Mouse (Mus musculus) stomach, embryonic 15.5 days (tissue): ENCODE results near the gene Igfals. TPM values are rescaled to one million over a fixed set of nuclear protein-coding genes. Genes with fewer than 3 reads are reported as not detected.

Source experiments
- ATAC-seq: fragments of 200-750 bp; cut with Nextera tagmentation; 2 replicates; pipeline ENCODE4 v1.8.0; 2017; ENCODE audit warnings: low read depth, moderate number of reproducible peaks, moderate TSS enrichment; ENCODE audit not compliant: insufficient read depth, low FRiP score
- H3K27ac ChIP-seq: fragments of 300-500 bp; sonication (generic); 2 replicates; pipeline ENCODE4 v1.5.1; 2015; ENCODE audit warnings: mild to moderate bottlenecking, inconsistent platforms
- H3K27me3 ChIP-seq: fragments of 300-500 bp; sonication (generic); replicated peaks from 2 replicates; pipeline ENCODE4 v1.6.1; 2015; ENCODE audit warnings: inconsistent platforms
- H3K36me3 ChIP-seq: fragments of 300-500 bp; sonication (generic); 2 replicates; pipeline ENCODE4 v1.6.1; 2015; ENCODE audit warnings: inconsistent platforms
- H3K4me1 ChIP-seq: fragments of 300-500 bp; sonication (generic); 2 replicates; pipeline ENCODE4 v1.6.1; 2015; ENCODE audit warnings: inconsistent platforms
- H3K4me2 ChIP-seq: fragments of 300-500 bp; sonication (generic); 2 replicates; pipeline ENCODE4 v1.6.1; 2015; ENCODE audit warnings: mild to moderate bottlenecking, inconsistent platforms
- H3K4me3 ChIP-seq: fragments of 300-500 bp; sonication (generic); replicated peaks from 2 replicates; pipeline ENCODE4 v1.5.1; 2015; ENCODE audit warnings: inconsistent platforms
- H3K9ac ChIP-seq: fragments of 300-500 bp; sonication (generic); 2 replicates; pipeline ENCODE4 v1.6.1; 2015; ENCODE audit warnings: inconsistent platforms
- H3K9me3 ChIP-seq: fragments of 300-500 bp; sonication (generic); 2 replicates; pipeline ENCODE4 v1.6.1; 2016; ENCODE audit warnings: inconsistent platforms
- WGBS: fragments of 180-500 bp; shearing (Covaris S2); methylation state at CpG from one replicate; pipeline ENCODE4 v1.1.7; 2015; 5-methylcytosine and 5-hydroxymethylcytosine counted together
- polyA plus RNA-seq: library from polyadenylated mRNA; unstranded; fragments of >200 nt; fragmentation: Nextera tagmentation; extraction: Ambion mirVana; gene quantifications from 2 replicates; pipeline ENCODE4 v1.2.1, GENCODE M21; 2015

Igfals gene
- polyA plus RNA-seq: 3.9 and 4.0 TPM in 2 replicates

GRCm38 (mm10) chr17:24865776-24866175, at the start of gene Igfals:
Igfals (plus strand) TSS chr17:24865997.
- no peak within 1 kb of the TSS for H3K27ac ChIP-seq
- H3K4me3 ChIP-seq: no peak within 1 kb of the TSS
- 83% methylated on average over 8 of the region's 8 CpGs for WGBS
- no peak within 1 kb of the TSS for H3K9ac ChIP-seq
- H3K27me3 ChIP-seq: no peaks in the 10 kb centered on the region
- no peaks in the 10 kb centered on the region for H3K9me3 ChIP-seq
- H3K4me1 ChIP-seq: no peaks in the 10 kb centered on the region
- H3K36me3 ChIP-seq: 0 out of 2 replicates have a peak, but pooled peaks cover 7% of the 10 kb centered on the region
- ATAC-seq: no peak
- H3K4me2 ChIP-seq: no peak within 1 kb of the TSS

DNA sequence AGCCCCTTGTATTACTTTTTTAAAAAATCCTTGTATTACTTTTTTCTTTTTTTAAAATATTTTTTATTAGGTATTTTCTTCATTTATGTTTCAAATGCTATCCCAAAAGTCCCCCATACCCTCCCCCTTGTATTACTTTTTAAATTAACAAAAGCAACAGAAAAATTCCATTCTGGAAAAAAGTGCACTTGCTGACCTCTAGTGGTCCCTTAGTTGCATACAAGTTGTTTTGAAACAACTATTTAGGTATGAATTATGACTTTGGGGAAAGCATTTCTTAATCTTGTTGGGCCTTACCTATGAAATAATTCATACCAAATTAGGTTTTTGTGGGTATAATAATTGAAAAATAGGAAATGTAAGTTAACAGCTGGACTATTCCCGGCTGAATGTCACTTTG, 48.3 kb upstream of the Igfals start:
- no peak overlapping the region for H3K27ac ChIP-seq
- no peak for ATAC-seq
- H3K4me2 ChIP-seq: no peak overlapping the region
- no peaks in the 10 kb centered on the region for H3K36me3 ChIP-seq
- no peaks in the 10 kb centered on the region for H3K9me3 ChIP-seq
- no peak overlapping the region for H3K9ac ChIP-seq
- no peak overlapping the region for H3K4me3 ChIP-seq
- no peaks in the 10 kb centered on the region for H3K27me3 ChIP-seq
- no peaks in the 10 kb centered on the region for H3K4me1 ChIP-seq
- WGBS: 31% methylated on average over 1 of the region's 1 CpGs

GRCm38 (mm10) chr17:24818172-24818571, 47.6 kb upstream of the Igfals start:
- Histone ChIP-seq H3K27me3 (no peaks in the 10 kb centered on the region), H3K4me1 (no peaks in the 10 kb centered on the region), H3K9ac (no peak overlapping the region), H3K4me3 (no peak overlapping the region), H3K27ac (no peak overlapping the region), H3K4me2 (no peak overlapping the region), H3K36me3 (no peaks in the 10 kb centered on the region), H3K9me3 (no peaks in the 10 kb centered on the region)
- 46% methylated on average over 6 of the region's 6 CpGs for whole genome bisulfite sequencing
- ATAC-seq: no peak

GRCm38 (mm10) chr17:24819469-24819868, 46.3 kb upstream of the Igfals start:
- no peaks in the 10 kb centered on the region for H3K36me3 ChIP-seq
- ATAC-seq: no peak
- no peak overlapping the region for H3K9ac ChIP-seq
- no peaks in the 10 kb centered on the region for H3K9me3 ChIP-seq
- no peak overlapping the region for H3K27ac ChIP-seq
- WGBS: 61% methylated on average over 2 of the region's 2 CpGs
- no peak overlapping the region for H3K4me3 ChIP-seq
- H3K27me3 ChIP-seq: no peaks in the 10 kb centered on the region
- no peaks in the 10 kb centered on the region for H3K4me1 ChIP-seq
- H3K4me2 ChIP-seq: no peak overlapping the region

- Histone ChIP-seq H3K36me3 (no peaks in the 10 kb centered on the region), H3K4me3 (no peak overlapping the region), H3K9ac (no peak overlapping the region), H3K4me2 (no peak overlapping the region), H3K27ac (no peak overlapping the region), H3K9me3 (no peaks in the 10 kb centered on the region), H3K27me3 (0 out of 2 replicates have a peak, but pooled peaks cover 3% of the 10 kb centered on the region), H3K4me1 (no peaks in the 10 kb centered on the region)
- no peak for ATAC-seq
- 51% methylated on average over 3 of the region's 3 CpGs for WGBS
Measured at GRCm38 (mm10) chr17:24821351-24822280, 44.2 kb upstream of the Igfals start.

DNA sequence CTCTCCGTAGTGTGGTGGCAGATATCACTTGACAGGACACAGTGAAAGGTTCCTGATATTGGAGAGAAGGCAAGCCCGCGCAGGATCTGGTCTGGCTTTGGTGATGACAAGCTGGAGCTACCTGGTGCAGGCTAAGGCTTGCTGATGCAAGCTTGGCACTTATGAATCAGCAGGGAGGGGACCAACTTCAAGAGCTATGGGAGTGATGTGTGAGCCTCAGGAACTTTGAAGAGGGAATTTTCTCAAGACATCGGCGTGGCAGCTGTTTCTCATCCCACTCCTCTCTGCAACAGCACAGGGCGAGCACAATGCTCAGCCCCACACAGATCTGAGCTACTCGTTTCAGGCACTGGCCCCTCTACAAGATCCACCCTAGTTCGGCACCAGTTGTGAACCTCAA, 26.0 kb upstream of the Igfals start, which contains the start of gene Hagh:
Gene Hagh (plus strand): TSS at position 302 of the 400 bp plus-strand sequence.
- no peaks in the 10 kb centered on the region for H3K36me3 ChIP-seq
- H3K9ac ChIP-seq: no peak within 1 kb of the TSS
- H3K4me3 ChIP-seq: no peak within 1 kb of the TSS
- H3K9me3 ChIP-seq: no peaks in the 10 kb centered on the region
- ATAC-seq: no peak
- H3K27me3 ChIP-seq: peaks cover 4% of the 10 kb centered on the region; the same call in 1 of the 2 replicates
- no peak within 1 kb of the TSS for H3K4me2 ChIP-seq
- WGBS: 52% methylated on average over 8 of the region's 8 CpGs
- H3K27ac ChIP-seq: peak within 1 kb of the TSS; percentile 67; the same call in 1 of the 2 replicates
- H3K4me1 ChIP-seq: no peaks in the 10 kb centered on the region

GRCm38 (mm10) chr17:24840341-24840740, 25.5 kb upstream of the Igfals start:
- ATAC-seq: no peak
- H3K4me3 ChIP-seq: no peak overlapping the region
- H3K9me3 ChIP-seq: no peaks in the 10 kb centered on the region
- 45% methylated on average over 5 of the region's 5 CpGs for WGBS
- H3K4me1 ChIP-seq: no peaks in the 10 kb centered on the region
- no peak overlapping the region for H3K9ac ChIP-seq
- H3K27me3 ChIP-seq: peaks cover 4% of the 10 kb centered on the region; the same call in 1 of the 2 replicates
- H3K27ac ChIP-seq: peak overlapping the region; percentile 67; the same call in 1 of the 2 replicates
- no peaks in the 10 kb centered on the region for H3K36me3 ChIP-seq
- no peak overlapping the region for H3K4me2 ChIP-seq

DNA sequence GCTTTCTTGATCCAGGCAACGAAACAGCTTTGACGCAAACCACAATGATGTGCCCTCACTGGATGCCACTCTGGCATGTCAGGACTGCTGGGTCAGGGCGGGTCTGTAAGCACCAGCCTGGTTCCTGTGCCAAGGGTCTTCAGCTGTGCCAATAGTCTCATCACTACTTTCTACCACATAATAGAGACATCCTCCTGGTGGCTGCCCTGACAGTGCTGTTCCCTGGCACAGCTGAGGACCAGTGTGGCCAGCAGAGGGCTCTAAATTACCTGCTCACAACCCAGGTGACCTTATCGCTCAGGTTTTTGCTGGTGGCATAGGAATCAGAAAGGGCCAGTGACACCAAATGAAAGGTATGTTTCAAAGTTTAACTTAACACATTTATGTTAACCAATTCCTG, 24.7 kb upstream of the Igfals start:
- H3K36me3 ChIP-seq: no peaks in the 10 kb centered on the region
- H3K27ac ChIP-seq: no peak overlapping the region
- H3K4me3 ChIP-seq: no peak overlapping the region
- WGBS: 49% methylated on average over 4 of the region's 4 CpGs
- ATAC-seq: no peak
- no peaks in the 10 kb centered on the region for H3K27me3 ChIP-seq
- no peak overlapping the region for H3K4me2 ChIP-seq
- no peak overlapping the region for H3K9ac ChIP-seq
- H3K9me3 ChIP-seq: no peaks in the 10 kb centered on the region
- H3K4me1 ChIP-seq: no peaks in the 10 kb centered on the region

GRCm38 (mm10) chr17:24842631-24843030, 23.2 kb upstream of the Igfals start:
- Histone ChIP-seq H3K4me1 (no peaks in the 10 kb centered on the region), H3K4me3 (no peak overlapping the region), H3K9me3 (no peaks in the 10 kb centered on the region), H3K36me3 (no peaks in the 10 kb centered on the region), H3K4me2 (no peak overlapping the region), H3K27me3 (no peaks in the 10 kb centered on the region), H3K27ac (no peak overlapping the region), H3K9ac (no peak overlapping the region)
- no peak for ATAC-seq
- WGBS: 51% methylated on average over 2 of the region's 2 CpGs

- H3K27ac ChIP-seq: no peak overlapping the region
- H3K9ac ChIP-seq: no peak overlapping the region
- 53% methylated on average over 9 of the region's 9 CpGs for WGBS
- no peak overlapping the region for H3K4me2 ChIP-seq
- no peak for ATAC-seq
- H3K4me1 ChIP-seq: peaks cover 5% of the 10 kb centered on the region
- no peak overlapping the region for H3K4me3 ChIP-seq
- H3K27me3 ChIP-seq: no peaks in the 10 kb centered on the region
- H3K36me3 ChIP-seq: no peaks in the 10 kb centered on the region
- H3K9me3 ChIP-seq: no peaks in the 10 kb centered on the region
Measured at GRCm38 (mm10) chr17:24844525-24844924, 21.3 kb upstream of the Igfals start.

DNA sequence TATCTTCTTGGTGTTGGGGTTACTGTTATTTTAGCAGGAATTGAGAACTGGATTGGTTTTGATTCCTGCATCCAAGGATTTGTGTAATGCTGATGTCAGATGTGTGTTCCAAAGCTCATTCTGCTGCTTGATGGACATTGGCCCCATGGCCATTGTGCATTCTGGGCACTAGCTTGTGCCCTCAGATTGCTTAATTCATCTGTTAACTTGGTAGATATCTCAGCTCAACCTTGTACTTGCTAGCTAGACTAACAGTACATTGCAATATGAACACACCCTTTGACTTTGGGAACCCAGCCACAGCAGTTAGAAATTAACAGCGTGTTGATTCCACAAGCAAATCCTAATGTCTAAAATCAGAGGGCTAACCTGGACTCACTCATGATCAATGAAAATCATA, 18.4 kb upstream of the Igfals start:
- WGBS: 89% methylated on average over 1 of the region's 1 CpGs

GRCm38 (mm10) chr17:24848600-24849031, 17.2 kb upstream of the Igfals start:
- peaks cover 10% of the 10 kb centered on the region for H3K4me1 ChIP-seq
- H3K9ac ChIP-seq: no peak overlapping the region
- no peaks in the 10 kb centered on the region for H3K27me3 ChIP-seq
- H3K4me2 ChIP-seq: peak overlapping the region; percentile 96
- H3K27ac ChIP-seq: peak overlapping the region; percentile 55; the same call in 1 of the 2 replicates
- no peaks in the 10 kb centered on the region for H3K9me3 ChIP-seq
- H3K36me3 ChIP-seq: no peaks in the 10 kb centered on the region
- peak overlapping the region; percentile 22 for H3K4me3 ChIP-seq
- no peak for ATAC-seq

More for the DNA sequence above, 18.4 kb upstream of the Igfals start:
- Histone ChIP-seq H3K27ac (no peak overlapping the region), H3K4me2 (no peak overlapping the region), H3K4me1 (peaks cover 10% of the 10 kb centered on the region), H3K9ac (no peak overlapping the region), H3K9me3 (no peaks in the 10 kb centered on the region), H3K36me3 (no peaks in the 10 kb centered on the region), H3K4me3 (no peak overlapping the region), H3K27me3 (no peaks in the 10 kb centered on the region)
- no peak for ATAC-seq
